ENCODE assay signal across 18 mouse cellular contexts in the genomic region with DNA sequence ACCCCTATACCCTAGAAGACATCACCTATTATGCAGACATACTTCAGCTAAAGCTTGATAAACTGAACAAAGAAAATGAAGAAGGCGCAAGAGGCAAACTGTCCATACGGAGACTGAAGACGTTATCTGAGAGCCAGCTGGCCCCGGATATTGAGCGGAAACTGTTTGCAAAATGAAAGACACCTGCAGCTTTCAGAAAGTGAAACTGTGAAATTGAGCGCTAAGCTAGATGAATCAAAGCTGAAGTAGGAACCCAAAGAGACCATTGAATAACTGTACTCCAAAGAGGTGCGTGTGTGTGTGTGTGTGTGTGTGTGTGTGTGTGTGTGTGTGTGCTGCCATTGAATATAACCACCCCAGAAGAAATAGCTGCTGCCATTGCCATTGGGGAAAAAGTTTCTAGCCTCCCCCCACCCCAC. TPM values are rescaled to one million over a fixed set of nuclear protein-coding genes. Genes with fewer than 3 reads are reported as not detected.
DNase-seq lines count a peak whose midpoint lies in the region; ATAC-seq and TF ChIP-seq lines count a peak whose summit lies in the region.
"Had no signal": no experiment of that assay in that cellular context is flagged by ENCODE, and none has a peak within 500 bp of the region (broad histone marks: within the 10 kb centered on the region; RNA-seq: fewer than 3 reads in every experiment).

No protein-coding gene starts in this region.

- no peaks in the 10 kb centered on the region for H3K36me3 ChIP-seq in spleen, adult 2 months (ENCODE audit: control insufficient read depth, insufficient read depth, low read length)
- H3K36me3 ChIP-seq: embryonic facial prominence, embryonic 12.5 days; hindbrain, embryonic 13.5 days; liver, embryonic 13.5 days; midbrain, embryonic 15.5 days; neural tube, embryonic 12.5 days had no signal

- H3K4me1 ChIP-seq in spleen, adult 2 months (ENCODE audit: control insufficient read depth, insufficient read depth, insufficient read length), result peaks cover 9% of the 10 kb centered on the region; the same call in 1 of the 2 replicates
- H3K4me1 ChIP-seq: embryonic facial prominence, embryonic 12.5 days; hindbrain, embryonic 13.5 days; midbrain, embryonic 15.5 days; neural tube, embryonic 12.5 days had no signal

- peak; percentile 85 for DNase-seq in heart, adult 11 months
- no peak for DNase-seq in heart, postnatal 36 days
- DNase-seq in spleen, adult 2 months (ENCODE audit: low read depth in 1 of 2, low spot score in 2 of 2), result peak; percentile 46 to 64
- DNase-seq in spleen, postnatal 14 days (ENCODE audit: low spot score in 2 of 2), result no peak
- peak; percentile 54 for DNase-seq in thymus, postnatal 4 days
- no peak for DNase-seq in gastrocnemius, adult 18-20 months (ENCODE audit: low spot score)
- DNase-seq in urinary bladder, adult 2 months (ENCODE audit: low spot score), result no peak
- DNase-seq: cerebellum, adult 11 months; heart, adult 18-20 months; kidney, adult 18-20 months; kidney, postnatal 25 days; liver, embryonic 13.5 days; lung, postnatal 36 days had no signal

- WGBS in spleen, adult 2 months, result 26% methylated on average over 7 of the region's 7 CpGs

- peak overlapping the region; percentile 52 for H3K4me3 ChIP-seq in spleen, adult 2 months (ENCODE audit: extremely low read depth, insufficient read depth, insufficient read length)
- H3K4me3 ChIP-seq: embryonic facial prominence, embryonic 12.5 days; hindbrain, embryonic 13.5 days; liver, embryonic 13.5 days; midbrain, embryonic 15.5 days; neural tube, embryonic 12.5 days had no signal

- no peak for TF ChIP-seq CTCF in spleen, adult 2 months (IDR thresholded peaks at IDR 0.05; ENCODE audit: extremely low read depth, insufficient read depth, insufficient read length, insufficient replicate concordance)

- intact Hi-C loops in heart, postnatal 36 days (cut with DNase I), result no loop called here

- peak overlapping the region; percentile 92 for H3K27ac ChIP-seq in spleen, adult 2 months (ENCODE audit: insufficient read depth, low read length)
- H3K27ac ChIP-seq: embryonic facial prominence, embryonic 12.5 days; hindbrain, embryonic 13.5 days; liver, embryonic 13.5 days; midbrain, embryonic 15.5 days; neural tube, embryonic 12.5 days had no signal

- peak; percentile 80 for ATAC-seq in neutrophil, adult 5-6 weeks (ENCODE audit: extremely low read depth, insufficient number of reproducible peaks, low FRiP score, poor library complexity, severe bottlenecking)
- ATAC-seq: midbrain, embryonic 15.5 days had no signal

- no peak for TF ChIP-seq POLR2A in spleen, adult 2 months (IDR thresholded peaks at IDR 0.05; ENCODE audit: low read depth, low read length)

- no peaks in the 10 kb centered on the region for H3K27me3 ChIP-seq in spleen, adult 2 months (ENCODE audit: control insufficient read depth, insufficient read depth, low read length)
- H3K27me3 ChIP-seq: embryonic facial prominence, embryonic 12.5 days; hindbrain, embryonic 13.5 days; liver, embryonic 13.5 days; midbrain, embryonic 15.5 days; neural tube, embryonic 12.5 days had no signal

RNA-seq across cellular contexts. Expression of a gene that starts 7.3 kb away (rescaled TPM):
- total RNA-seq in heart, postnatal 36 days (2021), result 10 to 100 TPM; 70.4 to 71.4 TPM
- polyA plus RNA-seq in spleen, adult 2 months (2012; rRNA removed), result 5.7 and 6.6 TPM in 2 replicates
- total RNA-seq in neutrophil, adult 5-6 weeks (2017), result 87.2 and 87.7 TPM in 2 replicates
- 10 to 100 TPM; 13.1 to 17.0 TPM for total RNA-seq in gastrocnemius, adult 18-20 months (2021)
- polyA plus RNA-seq in urinary bladder, adult 2 months (2012; rRNA removed), result 10.7 and 11.3 TPM in 2 replicates

Comparison
In these comparisons a context has a peak if more than half of its experiments do, and no peak if none do; other contexts are left out.
1. DNase-seq: peak in heart, adult 11 months (single experiment), spleen, adult 2 months (2 of 2) and thymus, postnatal 4 days (single experiment); none in heart, postnatal 36 days (0 of 2), spleen, postnatal 14 days (0 of 2), gastrocnemius, adult 18-20 months (single experiment) and urinary bladder, adult 2 months (single experiment).